Mouse (Mus musculus) lung, embryonic 15.5 days (tissue): Measurements from ENCODE around the gene Ptprb. TPM values are rescaled to one million over a fixed set of nuclear protein-coding genes. Genes with fewer than 3 reads are reported as not detected.

Experiments used
- ATAC-seq: fragments of 200-750 bp; cut with Nextera tagmentation; 2 replicates; pipeline ENCODE4 v1.8.0; 2017; ENCODE audit warnings: moderate number of reproducible peaks, borderline replicate concordance; ENCODE audit not compliant: low FRiP score, low TSS enrichment; ENCODE audit errors: extremely low read depth
- H3K27ac ChIP-seq: fragments of 300-500 bp; sonication (generic); 2 replicates; pipeline ENCODE4 v1.5.1; 2015; ENCODE audit warnings: moderate library complexity, mild to moderate bottlenecking, inconsistent platforms
- H3K27me3 ChIP-seq: fragments of 300-500 bp; sonication (generic); 2 replicates; pipeline ENCODE4 v1.6.1; 2015; ENCODE audit warnings: inconsistent platforms
- H3K36me3 ChIP-seq: fragments of 300-500 bp; sonication (generic); 2 replicates; pipeline ENCODE4 v1.6.1; 2015; ENCODE audit warnings: inconsistent platforms
- H3K4me1 ChIP-seq: fragments of 300-500 bp; sonication (generic); 2 replicates; pipeline ENCODE4 v1.6.1; 2015; ENCODE audit warnings: inconsistent platforms
- H3K4me2 ChIP-seq: fragments of 300-500 bp; sonication (generic); 2 replicates; pipeline ENCODE4 v1.6.1; 2015; ENCODE audit warnings: inconsistent platforms, mild to moderate bottlenecking, moderate library complexity
- H3K4me3 ChIP-seq: fragments of 300-500 bp; sonication (generic); 2 replicates; pipeline ENCODE4 v1.5.1; 2015; ENCODE audit warnings: mild to moderate bottlenecking, inconsistent platforms
- H3K9ac ChIP-seq: fragments of 300-500 bp; sonication (generic); 2 replicates; pipeline ENCODE4 v1.6.1; 2015; ENCODE audit warnings: inconsistent platforms
- H3K9me3 ChIP-seq: fragments of 300-500 bp; sonication (generic); 2 replicates; pipeline ENCODE4 v1.6.1; 2016; ENCODE audit warnings: inconsistent platforms
- WGBS: fragments of 180-500 bp; shearing (Covaris S2); methylation state at CpG from one replicate; pipeline ENCODE4 v1.1.7; 2015; 5-methylcytosine and 5-hydroxymethylcytosine counted together
- polyA plus RNA-seq: library from polyadenylated mRNA; unstranded; fragments of >200 nt; fragmentation: Nextera tagmentation; extraction: Ambion mirVana; gene quantifications from 2 replicates; pipeline ENCODE4 v1.2.1, GENCODE M21; 2015

Ptprb gene
- polyA plus RNA-seq, 1 experiment from 2014 or later = 14.3 TPM

DNA sequence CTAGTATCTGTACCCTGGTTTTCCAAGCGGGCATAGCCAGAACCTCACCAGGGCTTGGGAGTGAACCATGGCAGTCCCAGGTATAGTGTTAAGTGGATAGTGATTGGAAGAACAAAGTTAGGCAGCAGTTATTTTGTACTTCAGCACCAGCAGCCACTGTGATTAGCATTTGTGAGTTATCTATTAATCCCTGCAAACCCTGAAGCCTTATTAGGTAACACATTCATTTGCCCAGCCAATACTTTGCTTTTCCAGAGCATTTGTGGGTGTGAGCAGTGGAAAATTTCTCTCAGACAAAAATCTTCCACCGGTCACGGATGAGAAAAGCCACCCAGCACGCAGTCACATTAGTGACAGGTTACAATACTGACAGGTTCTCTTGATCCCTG, 7.9 kb upstream of the Ptprb start:
- no peak for ATAC-seq

DNA sequence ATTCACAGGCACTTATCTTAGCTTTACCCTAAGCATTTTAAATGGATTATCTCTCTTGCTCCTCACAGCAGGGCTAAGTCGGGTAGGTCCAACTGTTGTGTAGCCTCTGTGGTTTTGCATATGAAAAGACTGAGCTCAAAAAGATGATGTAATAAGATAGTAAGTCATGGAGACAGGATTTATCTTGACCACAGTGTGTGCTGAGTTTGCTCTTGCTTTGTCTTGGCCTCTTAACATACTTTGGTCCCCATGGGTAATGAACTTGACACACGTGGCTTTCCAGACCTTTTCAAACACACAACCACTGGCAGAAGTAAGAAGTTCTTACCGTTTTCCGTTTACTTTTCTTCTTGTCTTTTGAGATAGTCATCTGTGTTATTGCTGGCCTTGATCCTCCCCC, 7.0 kb upstream of the Ptprb start:
- no peaks in the 10 kb centered on the region for H3K27me3 ChIP-seq
- H3K4me2 ChIP-seq = no peak overlapping the region
- H3K4me3 ChIP-seq = no peak overlapping the region
- no peak for ATAC-seq
- no peaks in the 10 kb centered on the region for H3K9me3 ChIP-seq
- no peak overlapping the region for H3K9ac ChIP-seq
- WGBS = 39% methylated on average over 4 of the region's 4 CpGs
- H3K4me1 ChIP-seq = peaks cover 16% of the 10 kb centered on the region; the same call in 1 of the 2 replicates
- no peak overlapping the region for H3K27ac ChIP-seq
- no peaks in the 10 kb centered on the region for H3K36me3 ChIP-seq

More for the DNA sequence above, 7.9 kb upstream of the Ptprb start:
- no peak overlapping the region for H3K4me2 ChIP-seq
- no peak overlapping the region for H3K9ac ChIP-seq
- H3K9me3 ChIP-seq = no peaks in the 10 kb centered on the region
- 50% methylated on average over 4 of the region's 4 CpGs for WGBS
- no peak overlapping the region for H3K4me3 ChIP-seq
- peak overlapping the region; percentile 16; the same call in 1 of the 2 replicates for H3K27ac ChIP-seq
- H3K4me1 ChIP-seq = peaks cover 16% of the 10 kb centered on the region; the same call in 1 of the 2 replicates
- no peaks in the 10 kb centered on the region for H3K27me3 ChIP-seq
- no peaks in the 10 kb centered on the region for H3K36me3 ChIP-seq

DNA sequence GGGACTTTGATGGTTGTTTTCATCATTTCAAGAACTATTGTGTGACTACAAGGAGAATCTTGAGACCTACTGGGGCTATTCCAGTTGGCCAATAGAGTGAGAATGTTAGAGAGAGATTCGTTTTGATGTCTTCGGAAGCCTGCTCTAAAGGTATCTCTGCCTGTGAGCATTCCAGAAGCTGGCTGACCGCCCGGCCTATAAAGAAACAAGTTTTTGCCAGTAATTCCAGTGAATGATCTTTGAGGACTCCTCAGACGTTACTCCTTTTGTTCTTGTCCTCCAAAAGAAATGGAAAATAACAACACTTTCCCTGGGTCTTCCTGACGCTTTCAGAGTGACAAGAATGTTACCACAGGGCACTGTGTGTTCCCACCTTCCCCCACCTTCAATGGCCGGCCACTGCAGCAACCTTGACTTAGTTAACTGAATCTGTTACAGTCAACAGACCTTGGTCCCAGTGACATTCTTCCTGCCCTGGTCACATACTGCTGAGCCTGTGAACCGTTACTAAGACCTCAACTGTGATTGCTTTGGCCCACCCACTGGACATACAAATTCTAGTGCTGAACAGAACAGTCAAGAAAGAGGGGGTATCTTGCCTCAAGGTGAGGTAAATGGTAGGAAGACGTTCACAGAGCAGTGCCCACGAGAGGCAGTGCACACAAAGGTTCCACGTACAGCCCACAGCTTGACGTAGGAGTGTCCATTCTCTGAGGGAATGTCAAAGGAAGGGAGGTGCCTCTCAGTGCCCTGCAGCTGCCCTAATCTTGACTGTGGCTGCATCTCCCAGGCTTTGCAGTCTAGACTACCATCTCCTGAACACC, 4.5 kb upstream of the Ptprb start:
- no peaks in the 10 kb centered on the region for H3K27me3 ChIP-seq
- no peak overlapping the region for H3K4me2 ChIP-seq
- 64% methylated on average over 12 of the region's 12 CpGs for WGBS
- no peaks in the 10 kb centered on the region for H3K9me3 ChIP-seq
- H3K4me1 ChIP-seq = peaks cover 22% of the 10 kb centered on the region; the same call in 1 of the 2 replicates
- no peak for ATAC-seq
- H3K9ac ChIP-seq = no peak overlapping the region
- no peaks in the 10 kb centered on the region for H3K36me3 ChIP-seq
- no peak overlapping the region for H3K4me3 ChIP-seq
- peak overlapping the region; percentile 70 for H3K27ac ChIP-seq

DNA sequence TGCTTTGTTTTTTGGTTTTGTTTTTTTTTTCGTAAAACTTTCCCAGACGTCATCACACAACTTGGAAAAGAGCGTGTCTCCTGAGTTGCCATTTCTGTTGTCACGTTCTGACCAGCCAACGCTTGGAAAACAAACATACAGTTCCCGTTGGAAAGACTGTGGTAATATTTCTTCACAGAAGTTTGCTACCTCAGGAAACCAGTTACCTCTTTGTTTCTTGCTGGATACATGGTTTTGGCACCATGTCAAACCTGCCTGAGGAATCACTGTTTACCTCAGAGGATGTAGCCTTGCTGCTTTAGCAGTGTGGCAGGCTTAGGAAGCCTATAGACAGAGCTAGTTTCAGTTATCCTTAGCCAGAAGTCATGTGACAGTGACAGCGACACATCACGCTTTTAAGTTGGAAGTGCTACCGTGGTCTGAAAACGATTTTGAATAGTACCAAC, 3.8 kb upstream of the Ptprb start:
- no peak for ATAC-seq
- Histone ChIP-seq H3K36me3 (no peaks in the 10 kb centered on the region), H3K27me3 (no peaks in the 10 kb centered on the region), H3K4me2 (no peak overlapping the region), H3K27ac (peak overlapping the region; percentile 70), H3K4me3 (no peak overlapping the region), H3K4me1 (peaks cover 22% of the 10 kb centered on the region; the same call in 1 of the 2 replicates), H3K9ac (no peak overlapping the region), H3K9me3 (no peaks in the 10 kb centered on the region)
- 60% methylated on average over 10 of the region's 10 CpGs for WGBS

DNA sequence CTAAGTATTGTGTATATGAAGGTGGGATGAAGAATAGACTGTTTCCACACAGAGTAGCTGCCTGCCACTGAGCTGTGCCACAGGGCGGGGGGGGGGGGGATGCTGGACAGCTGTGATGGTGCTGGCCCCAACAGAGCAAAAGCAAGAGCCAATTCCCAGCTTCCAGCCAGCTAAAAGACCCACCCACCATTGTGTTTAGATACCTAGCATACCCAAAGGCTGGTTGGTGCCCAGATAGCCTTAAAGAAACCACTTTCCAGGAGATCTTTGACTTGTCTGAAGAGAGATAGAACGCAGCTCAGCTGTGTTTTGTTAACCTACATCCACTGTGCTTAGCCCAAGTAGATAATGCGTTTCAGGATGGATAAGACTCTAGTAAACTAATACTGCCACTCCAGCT, 3.2 kb upstream of the Ptprb start:
- WGBS = 45% methylated on average over 3 of the region's 3 CpGs

DNA sequence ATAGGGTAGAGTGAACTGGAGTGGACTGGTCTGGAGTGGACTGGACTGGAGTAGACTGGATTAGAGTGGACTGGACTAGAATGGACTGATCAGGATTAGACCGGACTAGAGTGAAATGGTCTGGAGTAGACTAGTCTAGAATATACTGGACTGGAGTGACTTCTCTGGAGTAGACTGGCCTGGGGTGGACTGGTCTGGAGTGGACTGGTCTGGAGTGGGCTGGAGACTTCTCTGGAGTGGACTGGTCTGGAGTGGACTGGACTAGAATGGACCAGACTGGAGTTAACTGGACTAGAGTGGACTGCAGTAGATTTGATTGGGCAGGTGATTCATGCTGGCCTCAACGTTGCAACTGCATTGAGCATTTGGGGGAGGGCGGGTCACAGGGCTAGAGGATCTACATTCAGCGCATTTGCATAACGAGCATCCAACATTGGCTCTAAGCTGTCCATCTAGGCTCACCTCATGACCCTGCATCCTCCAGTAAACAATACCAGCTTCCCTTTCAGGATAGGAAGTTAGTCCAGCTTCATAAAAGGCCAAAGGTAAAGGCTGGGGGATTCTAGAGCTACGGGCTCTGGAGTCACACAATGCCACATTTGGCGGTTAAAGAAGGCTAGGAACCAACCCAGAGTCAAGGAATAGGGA, 11.5 kb downstream of the Ptprb start:
- Histone ChIP-seq H3K4me1 (no peaks in the 10 kb centered on the region), H3K36me3 (no peaks in the 10 kb centered on the region), H3K4me2 (no peak overlapping the region), H3K9ac (no peak overlapping the region), H3K9me3 (no peaks in the 10 kb centered on the region), H3K27ac (peak overlapping the region; percentile 41; the same call in 1 of the 2 replicates), H3K27me3 (no peaks in the 10 kb centered on the region), H3K4me3 (no peak overlapping the region)
- ATAC-seq = 0 out of 2 replicates have a peak, but pooled peaks have one; percentile 27
- WGBS = 81% methylated on average over 7 of the region's 7 CpGs

More for the DNA sequence above, 3.2 kb upstream of the Ptprb start:
- no peak for ATAC-seq
- H3K4me1 ChIP-seq = peaks cover 22% of the 10 kb centered on the region; the same call in 1 of the 2 replicates
- no peak overlapping the region for H3K4me2 ChIP-seq
- no peak overlapping the region for H3K27ac ChIP-seq
- no peaks in the 10 kb centered on the region for H3K36me3 ChIP-seq
- no peak overlapping the region for H3K9ac ChIP-seq
- H3K27me3 ChIP-seq = no peaks in the 10 kb centered on the region
- no peaks in the 10 kb centered on the region for H3K9me3 ChIP-seq
- no peak overlapping the region for H3K4me3 ChIP-seq

DNA sequence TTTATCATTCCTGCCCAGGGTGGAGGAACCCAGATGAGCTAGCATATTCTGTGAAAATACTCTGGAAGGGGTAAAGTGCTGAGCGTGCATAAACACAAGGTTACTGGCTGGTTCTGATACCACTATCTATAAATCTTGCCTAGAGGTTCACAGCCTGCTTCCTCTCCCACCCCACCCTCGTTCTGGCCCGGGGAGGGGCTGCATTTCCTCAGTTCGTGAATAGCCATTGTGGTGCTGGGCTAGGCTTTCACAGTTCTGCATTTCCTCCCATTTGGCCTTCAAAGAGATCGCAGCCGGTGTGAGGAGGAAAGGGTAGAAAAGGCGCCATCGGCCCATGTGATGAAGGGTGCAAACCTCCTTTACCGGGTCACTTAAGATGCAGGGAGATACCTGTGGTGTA, 12.8 kb downstream of the Ptprb start:
- Histone ChIP-seq H3K27ac (no peak overlapping the region), H3K9me3 (no peaks in the 10 kb centered on the region), H3K27me3 (no peaks in the 10 kb centered on the region), H3K36me3 (no peaks in the 10 kb centered on the region), H3K9ac (no peak overlapping the region), H3K4me2 (no peak overlapping the region), H3K4me3 (no peak overlapping the region), H3K4me1 (no peaks in the 10 kb centered on the region)
- ATAC-seq = peak; percentile 64; the same call in 1 of the 2 replicates
- 47% methylated on average over 9 of the region's 9 CpGs for WGBS

DNA sequence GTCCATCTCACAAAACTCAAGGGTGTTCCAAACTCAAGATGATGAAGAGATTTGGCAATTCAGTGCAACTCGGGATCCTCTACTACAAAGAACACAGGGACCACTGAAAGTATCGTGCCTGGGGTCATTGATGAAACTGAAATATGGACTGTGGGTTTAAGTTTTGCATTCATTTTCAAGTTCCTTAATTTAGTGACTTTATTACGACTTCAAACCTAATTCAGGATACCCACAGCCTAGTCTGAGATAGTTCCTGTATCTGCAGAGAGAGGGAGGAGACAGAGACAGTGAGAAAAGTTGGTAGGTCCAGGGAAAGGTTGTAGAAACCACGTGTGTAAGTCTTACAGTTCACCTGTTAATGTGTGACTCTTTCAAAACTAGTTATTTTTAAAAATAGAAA, 15.2 kb downstream of the Ptprb start:
- Histone ChIP-seq H3K4me1 (no peaks in the 10 kb centered on the region), H3K9ac (no peak overlapping the region), H3K9me3 (no peaks in the 10 kb centered on the region), H3K27ac (no peak overlapping the region), H3K4me2 (no peak overlapping the region), H3K27me3 (no peaks in the 10 kb centered on the region), H3K4me3 (no peak overlapping the region), H3K36me3 (no peaks in the 10 kb centered on the region)
- 61% methylated on average over 4 of the region's 4 CpGs for WGBS
- no peak for ATAC-seq

DNA sequence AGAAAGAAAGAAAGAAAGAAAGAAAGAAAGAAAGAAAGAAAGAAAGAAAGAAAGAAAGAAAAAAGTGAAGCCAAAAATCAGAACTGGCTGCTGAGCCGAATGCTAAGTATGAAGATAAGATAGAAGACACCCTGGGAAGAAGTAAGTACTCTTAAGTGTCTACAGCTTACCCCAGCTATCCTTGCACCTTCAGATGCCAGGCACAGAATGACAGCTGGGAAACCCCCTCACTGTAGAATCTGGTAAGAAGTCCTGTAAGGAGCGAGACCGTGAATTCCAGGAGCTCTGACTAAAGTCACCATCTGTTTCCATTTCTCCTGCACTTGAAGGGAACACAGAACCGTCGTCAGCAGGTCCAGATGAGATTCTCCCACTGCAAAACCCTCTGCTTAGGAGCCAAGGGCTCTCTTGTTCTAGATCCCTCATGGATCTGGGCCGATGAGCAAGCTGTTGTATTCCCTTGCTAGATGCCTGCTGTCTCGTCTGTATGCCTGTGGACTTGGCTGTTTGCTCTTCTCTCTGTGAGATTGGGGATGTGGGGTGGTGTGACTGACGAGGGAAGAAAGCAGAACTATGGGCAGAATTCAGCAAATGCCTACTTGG, 15.9 kb downstream of the Ptprb start:
- no peak overlapping the region for H3K9ac ChIP-seq
- no peak for ATAC-seq
- H3K27ac ChIP-seq = no peak overlapping the region
- H3K27me3 ChIP-seq = no peaks in the 10 kb centered on the region
- WGBS = 48% methylated on average over 8 of the region's 8 CpGs
- H3K4me3 ChIP-seq = no peak overlapping the region
- no peaks in the 10 kb centered on the region for H3K36me3 ChIP-seq
- H3K4me1 ChIP-seq = no peaks in the 10 kb centered on the region
- H3K4me2 ChIP-seq = no peak overlapping the region
- H3K9me3 ChIP-seq = no peaks in the 10 kb centered on the region

DNA sequence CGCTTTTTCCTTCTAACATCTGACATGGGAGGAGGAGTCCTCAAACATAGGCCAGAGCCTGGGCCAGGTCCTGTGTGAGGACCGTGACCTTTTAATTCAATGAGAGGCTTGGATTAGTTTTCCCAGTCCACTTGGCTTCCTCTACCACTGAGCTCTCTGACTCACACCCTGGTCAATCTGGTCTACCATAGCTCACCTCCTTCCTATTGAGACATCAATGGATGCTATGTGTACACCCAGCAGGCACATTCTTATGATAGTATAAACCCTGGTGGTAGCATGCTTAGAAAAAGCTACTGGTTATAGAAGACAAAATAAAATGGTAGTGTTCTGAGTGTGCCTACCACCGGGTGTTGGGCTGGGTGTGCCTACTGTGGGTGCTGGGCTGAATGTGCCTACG, 21.1 kb downstream of the Ptprb start:
- Histone ChIP-seq H3K9ac (no peak overlapping the region), H3K4me1 (peaks cover 19% of the 10 kb centered on the region), H3K9me3 (no peaks in the 10 kb centered on the region), H3K4me2 (no peak overlapping the region), H3K36me3 (no peaks in the 10 kb centered on the region), H3K27me3 (peaks cover 11% of the 10 kb centered on the region), H3K4me3 (no peak overlapping the region), H3K27ac (no peak overlapping the region)
- WGBS = 83% methylated on average over 4 of the region's 4 CpGs
- ATAC-seq = no peak

DNA sequence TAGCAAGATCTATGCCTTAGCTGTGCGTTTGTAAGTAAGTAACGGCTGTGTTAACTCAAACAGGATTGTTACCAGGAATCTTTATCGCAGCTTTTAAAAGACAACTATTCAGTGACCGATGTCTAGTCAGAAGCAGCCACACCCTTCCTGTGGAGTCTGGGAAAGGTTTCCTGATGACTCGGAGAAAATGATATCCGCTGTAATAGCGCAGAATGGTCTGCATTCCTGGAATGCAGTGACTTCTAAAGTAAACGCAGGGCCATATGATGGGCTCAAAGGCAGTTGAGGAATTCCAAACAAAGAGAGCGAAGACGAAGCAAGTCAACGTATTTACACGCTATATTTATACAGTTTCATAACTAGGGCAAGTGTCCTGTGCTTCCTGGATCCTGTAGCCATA, 22.5 kb downstream of the Ptprb start:
- H3K4me2 ChIP-seq = peak overlapping the region; percentile 7; the same call in 1 of the 2 replicates
- no peak for ATAC-seq
- H3K27ac ChIP-seq = no peak overlapping the region
- no peak overlapping the region for H3K4me3 ChIP-seq
- H3K27me3 ChIP-seq = peaks cover 19% of the 10 kb centered on the region
- H3K36me3 ChIP-seq = no peaks in the 10 kb centered on the region
- peaks cover 20% of the 10 kb centered on the region for H3K4me1 ChIP-seq
- WGBS = 12% methylated on average over 12 of the region's 12 CpGs
- no peaks in the 10 kb centered on the region for H3K9me3 ChIP-seq
- H3K9ac ChIP-seq = no peak overlapping the region

DNA sequence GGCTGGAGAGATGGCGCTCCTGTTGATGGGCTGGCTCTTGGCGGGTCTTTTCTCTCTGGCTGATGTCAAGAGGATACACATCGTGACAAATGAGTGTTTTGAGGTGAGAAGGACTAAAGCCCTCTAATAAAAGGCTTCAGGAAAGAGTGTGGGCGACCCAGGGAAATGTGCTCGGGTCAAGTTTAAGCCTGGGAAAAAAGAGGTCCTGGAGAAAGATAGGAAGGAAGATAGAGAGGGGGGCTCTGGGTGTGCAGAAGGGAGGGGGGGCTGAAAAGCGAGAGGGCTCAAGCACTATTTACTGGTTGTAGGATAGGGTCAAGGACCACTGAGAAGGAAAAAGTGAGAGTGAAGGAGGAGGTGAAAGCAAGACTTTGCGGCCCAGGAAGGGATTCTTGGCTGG, 25.5 kb downstream of the Ptprb start:
- ATAC-seq = peak; percentile 53
- H3K9ac ChIP-seq = peak overlapping the region; percentile 39; the same call in 1 of the 2 replicates
- H3K36me3 ChIP-seq = no peaks in the 10 kb centered on the region
- peak overlapping the region; percentile 84 for H3K4me2 ChIP-seq
- H3K27ac ChIP-seq = 0 out of 2 replicates have a peak overlapping the region, but pooled peaks have one; percentile 33
- H3K9me3 ChIP-seq = no peaks in the 10 kb centered on the region
- peak overlapping the region; percentile 48 for H3K4me3 ChIP-seq
- peaks cover 19% of the 10 kb centered on the region for H3K27me3 ChIP-seq
- 17% methylated on average over 7 of the region's 7 CpGs for WGBS
- peaks cover 20% of the 10 kb centered on the region for H3K4me1 ChIP-seq
